Mouse (Mus musculus): ENCODE results near the gene P4ha2.

Gene P4ha2

DNA sequence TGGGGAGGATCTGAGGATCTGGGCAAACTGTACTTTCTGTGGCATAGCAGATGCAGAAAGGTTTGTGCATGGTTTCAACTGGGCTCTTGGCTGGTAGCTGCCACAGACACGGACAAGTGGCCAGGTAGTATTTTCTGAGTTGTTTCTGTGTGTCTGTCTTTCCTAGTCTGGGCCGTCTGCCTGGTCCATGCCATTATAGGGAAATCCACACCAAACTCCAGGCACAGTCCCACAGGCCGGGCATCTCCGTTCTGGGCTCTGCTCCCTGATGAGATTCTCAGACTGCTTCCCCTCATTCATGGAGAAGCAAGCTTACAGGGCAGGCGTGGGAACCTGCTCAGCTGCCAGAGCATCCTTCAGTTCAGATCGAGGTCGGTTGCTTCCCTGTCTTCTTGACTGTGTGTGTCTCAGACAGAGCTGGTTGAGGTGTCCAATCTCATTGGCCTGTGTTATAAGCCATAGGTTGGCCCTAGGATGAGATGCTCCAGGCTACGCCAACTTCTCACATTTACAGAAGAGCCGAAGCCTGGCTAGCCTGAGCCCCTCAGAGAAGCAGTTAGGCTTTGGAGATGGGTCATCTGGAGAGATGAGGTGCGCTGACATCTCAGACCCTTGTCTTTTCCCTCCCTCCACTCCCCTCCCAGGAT lies at the start of gene P4ha2:
P4ha2 (plus strand) TSS at position 51 of the 647 bp plus-strand sequence.
- no peak for DNase-seq

DNA sequence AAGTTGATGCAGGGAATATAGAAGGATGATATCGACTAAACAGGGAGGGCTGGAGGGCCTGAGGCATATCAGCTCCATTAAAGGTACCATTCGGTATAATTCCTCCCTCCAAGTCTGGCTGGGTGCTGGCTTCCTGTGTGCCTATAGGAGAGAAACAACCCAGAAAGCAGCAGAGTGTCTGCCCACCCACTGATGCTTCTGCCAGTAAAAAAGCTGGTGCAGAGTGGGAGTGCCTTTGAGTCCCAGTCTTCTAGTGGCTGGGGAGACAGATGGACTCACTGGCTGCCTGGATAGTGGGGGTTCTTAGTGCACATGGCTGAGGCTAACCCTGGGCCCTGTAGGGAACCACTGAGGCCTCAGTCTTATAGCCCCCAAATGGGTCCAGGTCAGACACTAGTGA lies 49.7 kb upstream of the P4ha2 start:
- no peak for DNase-seq

DNA sequence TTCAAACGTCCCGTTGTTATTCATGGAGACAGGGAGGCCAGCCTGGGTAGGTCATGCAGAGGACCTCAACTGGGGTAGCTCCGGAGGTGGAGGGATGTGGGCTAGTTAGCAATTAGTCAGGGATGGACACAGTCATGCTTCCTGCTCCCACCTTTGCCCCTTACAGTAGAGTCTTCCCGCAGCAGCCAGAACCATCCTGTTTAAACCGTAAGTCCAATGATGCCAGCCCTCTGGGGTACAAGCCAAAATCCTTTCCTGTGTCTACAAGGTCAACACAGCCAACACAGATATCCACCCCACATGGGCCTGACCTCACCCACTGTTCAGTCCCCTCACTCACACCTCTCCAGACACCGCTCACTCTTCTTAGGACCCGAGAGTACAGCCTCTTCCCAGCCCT lies 48.7 kb upstream of the P4ha2 start:
- DNase-seq = no peak

DNA sequence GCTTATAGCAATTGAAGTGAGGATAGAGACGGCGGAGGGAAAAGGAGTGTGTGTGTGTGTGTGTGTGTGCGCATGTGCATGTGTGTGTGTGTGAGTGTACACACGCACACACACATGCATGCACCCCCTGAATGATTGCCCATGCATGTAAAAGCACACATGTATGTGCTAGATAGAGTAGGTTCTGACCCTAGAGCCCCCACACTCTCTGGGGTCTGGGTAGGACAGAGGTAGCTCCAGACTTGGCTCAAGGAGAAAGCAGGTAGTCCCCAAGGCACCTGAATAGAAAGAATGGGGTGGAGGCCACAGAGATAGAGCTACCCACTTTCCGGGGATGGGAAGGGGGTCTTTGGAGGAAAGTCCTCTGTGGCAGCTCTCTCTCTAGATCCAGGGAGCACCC lies 47.8 kb upstream of the P4ha2 start:
- DNase-seq = no peak

DNA sequence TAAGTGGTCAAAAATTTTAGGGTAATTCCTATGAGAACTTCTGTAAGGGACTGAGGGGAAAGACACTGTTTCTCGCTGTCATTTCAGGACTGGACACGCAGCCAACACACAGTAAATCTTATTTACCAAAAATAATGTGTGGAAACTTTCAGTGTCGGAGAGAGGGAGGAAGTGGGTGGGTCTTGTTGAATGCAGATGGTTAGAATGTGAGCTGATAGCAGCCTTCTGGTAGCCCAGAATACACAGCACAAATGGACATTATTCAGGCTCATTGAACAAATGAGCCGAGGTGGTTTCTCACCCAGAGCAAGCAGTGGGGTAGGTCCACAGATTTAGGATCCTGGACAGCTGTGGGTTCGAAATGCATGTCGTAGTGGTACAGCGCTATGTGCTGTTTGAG lies 46.8 kb upstream of the P4ha2 start:
- DNase-seq = no peak

DNA sequence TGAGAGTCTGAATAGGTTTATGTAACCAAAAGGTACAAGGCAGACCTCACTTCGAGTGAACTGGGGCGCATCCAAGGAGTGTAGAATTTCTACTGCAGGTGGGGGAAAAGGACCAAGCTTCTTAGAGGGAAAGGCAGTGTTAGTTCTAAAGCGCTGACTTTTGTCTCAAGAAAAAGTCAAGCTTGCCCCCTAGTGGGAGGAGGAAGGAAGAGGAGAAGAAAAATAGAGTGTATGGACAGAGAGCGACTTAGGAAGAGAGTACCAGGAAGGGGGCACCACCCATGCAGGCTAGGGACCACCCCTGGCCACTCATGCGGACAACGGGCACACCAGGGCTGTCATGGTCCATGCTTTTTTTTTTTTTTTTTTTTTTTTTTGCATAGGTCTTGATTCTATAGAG lies 45.6 kb upstream of the P4ha2 start:
- DNase-seq = peak; percentile 34 to 68

DNA sequence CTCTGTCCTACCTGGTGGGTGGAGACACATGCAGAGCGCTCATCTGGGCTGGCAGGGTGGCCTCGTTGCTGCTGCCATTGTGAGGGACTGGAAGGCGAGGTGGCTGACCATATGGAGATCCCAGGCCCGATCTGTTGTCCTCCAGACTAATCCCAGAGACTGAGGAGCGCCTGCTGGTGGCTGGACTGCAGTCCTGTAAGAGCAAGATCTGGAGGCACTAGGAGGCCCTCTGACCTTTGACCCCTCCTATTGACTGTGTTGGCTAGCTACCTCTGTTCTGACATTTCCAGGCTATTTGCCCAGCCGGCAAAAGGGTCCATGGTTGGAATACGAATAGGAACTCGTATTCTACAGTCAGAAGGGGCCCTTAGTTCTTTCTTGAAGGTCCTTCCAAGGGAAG lies 43.8 kb upstream of the P4ha2 start:
- DNase-seq = peak; percentile 28 to 41

DNA sequence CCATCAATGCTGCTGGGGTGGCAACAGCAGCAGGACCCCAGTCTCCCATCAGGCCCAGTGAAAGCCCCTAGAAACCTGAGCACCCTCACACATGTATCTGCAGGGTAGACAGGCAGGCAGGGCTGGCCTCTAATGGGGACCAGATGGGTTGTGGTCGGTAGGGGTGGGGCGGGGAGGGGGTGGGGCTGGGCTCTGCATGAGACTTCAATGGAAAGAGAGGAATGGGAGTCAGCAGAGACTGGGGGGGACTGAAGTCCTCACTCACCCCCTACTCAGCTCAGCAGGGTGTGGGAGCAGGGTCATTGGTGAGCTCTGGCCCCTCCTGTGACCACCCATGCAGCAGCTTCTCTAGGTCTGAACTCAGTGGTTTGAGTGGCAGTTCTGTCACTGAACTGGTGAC lies 42.5 kb upstream of the P4ha2 start:
- no peak for DNase-seq

DNA sequence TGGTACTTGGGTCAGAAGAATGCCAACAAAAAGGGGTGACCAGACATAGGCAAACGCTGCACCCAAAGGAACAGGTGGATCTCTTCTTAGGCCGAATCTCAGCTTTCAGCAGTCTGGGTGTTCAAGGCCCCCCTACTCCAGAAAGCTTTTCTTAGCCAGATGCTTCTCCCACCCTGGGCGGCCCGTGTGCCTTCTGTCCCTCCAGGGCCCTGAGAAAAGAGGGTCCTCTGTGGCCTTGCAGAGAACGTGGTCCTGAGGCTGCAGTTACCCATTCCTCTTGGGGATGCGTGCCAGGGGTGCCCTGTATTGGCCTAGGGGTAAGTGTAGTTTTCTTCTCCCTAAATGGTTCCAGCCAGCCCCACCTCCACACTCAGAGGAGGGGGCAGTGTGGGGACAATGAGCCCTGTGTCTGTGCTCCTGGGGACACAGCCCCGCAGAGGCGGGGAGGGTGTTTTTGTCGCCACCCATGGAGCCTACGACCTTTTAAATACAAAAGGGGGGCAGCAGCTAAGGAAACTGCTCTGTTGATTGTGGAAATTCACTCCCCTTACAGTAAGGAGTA lies 41.8 kb upstream of the P4ha2 start:
- DNase-seq = no peak

DNA sequence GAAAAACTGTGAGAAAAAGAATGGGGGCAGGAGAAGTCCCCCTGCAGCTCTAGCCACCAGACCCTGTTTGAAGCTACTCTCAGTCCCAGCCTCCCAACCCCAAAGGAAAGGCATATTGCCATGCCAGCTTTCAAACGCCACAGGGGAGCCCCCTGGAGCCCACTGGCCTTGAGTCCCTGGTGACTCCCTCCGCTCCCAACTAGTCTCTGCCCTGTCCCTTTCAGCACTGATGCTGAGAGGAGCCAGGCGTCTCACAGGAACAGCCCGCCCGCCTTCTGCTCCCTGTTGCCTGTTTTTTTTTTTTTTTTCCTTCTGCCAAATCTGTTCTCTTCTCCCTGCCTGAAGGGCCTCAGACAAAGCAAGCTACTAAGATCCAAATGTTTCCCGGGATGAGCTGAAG lies 41.3 kb upstream of the P4ha2 start:
- DNase-seq = peak; percentile 54 to 61

DNA sequence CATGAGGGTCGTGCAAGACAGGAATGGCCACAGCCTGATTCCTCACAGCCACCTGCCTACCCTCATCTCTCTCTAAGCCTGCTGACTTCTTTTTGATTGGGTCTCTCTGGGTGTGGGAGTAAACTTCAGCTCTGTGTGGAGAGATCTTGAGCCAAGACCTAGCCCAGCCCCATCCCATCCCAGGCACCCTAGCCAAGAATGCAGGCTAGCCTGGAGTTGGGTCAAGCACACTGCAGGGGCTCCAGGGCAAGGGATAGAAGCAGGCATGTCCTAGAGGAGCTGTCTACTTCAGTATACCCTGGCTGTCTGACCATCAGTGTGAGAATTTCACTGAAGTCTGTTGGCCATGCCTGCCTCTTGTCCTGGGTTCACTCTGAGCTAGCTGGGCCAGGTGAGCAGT lies 40.4 kb upstream of the P4ha2 start:
- DNase-seq = no peak

DNA sequence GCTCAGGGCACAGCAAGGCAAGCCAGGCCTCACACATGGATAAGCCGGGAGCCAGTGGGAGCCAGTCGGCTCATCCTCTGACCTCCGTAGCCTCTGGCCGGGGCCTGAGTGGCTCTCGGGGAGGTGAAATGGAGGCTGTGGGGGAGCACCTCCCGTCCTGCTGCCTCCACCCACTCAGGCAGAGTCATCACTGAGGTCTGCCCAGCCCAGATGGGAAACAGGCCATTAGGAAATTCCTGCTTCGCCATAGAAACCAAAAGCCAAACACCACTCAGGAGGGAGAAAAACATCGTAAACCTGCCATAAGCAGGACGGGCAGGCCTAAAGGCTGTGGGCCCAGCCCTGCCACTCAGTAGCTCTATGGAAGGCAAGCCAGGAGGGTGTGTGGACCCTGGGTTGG lies 39.6 kb upstream of the P4ha2 start:
- no peak for DNase-seq

DNA sequence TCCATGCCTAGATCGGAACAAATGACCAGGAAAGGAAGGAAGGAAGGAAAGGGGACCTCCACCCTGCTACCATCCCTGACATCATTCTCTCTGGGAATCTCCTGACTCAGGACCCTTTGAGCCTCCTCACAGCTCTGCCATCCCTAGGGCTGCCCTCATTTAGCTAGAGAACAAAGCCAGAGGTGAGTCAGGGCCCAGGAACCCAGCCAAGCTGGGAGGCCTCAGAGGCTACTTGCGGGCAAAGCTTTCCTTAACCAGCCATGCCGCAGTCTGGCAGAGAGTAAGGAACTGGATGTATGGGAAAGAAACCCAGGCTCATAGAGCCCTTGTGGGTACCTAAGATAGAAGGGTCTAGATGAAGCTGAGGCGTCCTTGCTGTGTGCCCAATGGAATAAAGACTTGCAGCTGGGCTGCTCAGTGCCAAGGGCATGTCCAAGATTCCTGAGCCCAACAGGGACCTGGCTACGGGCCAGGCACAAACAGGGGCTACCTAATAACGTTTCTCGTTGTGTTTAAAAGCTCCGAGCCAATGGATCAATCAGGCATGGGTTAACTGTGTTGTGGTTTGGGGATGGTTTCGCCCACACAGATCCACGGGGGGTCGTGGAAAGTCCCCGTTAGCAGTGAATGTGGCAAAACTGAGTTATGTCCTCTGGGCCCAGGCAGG lies 37.7 kb upstream of the P4ha2 start:
- peak; percentile 47 to 52 for DNase-seq

DNA sequence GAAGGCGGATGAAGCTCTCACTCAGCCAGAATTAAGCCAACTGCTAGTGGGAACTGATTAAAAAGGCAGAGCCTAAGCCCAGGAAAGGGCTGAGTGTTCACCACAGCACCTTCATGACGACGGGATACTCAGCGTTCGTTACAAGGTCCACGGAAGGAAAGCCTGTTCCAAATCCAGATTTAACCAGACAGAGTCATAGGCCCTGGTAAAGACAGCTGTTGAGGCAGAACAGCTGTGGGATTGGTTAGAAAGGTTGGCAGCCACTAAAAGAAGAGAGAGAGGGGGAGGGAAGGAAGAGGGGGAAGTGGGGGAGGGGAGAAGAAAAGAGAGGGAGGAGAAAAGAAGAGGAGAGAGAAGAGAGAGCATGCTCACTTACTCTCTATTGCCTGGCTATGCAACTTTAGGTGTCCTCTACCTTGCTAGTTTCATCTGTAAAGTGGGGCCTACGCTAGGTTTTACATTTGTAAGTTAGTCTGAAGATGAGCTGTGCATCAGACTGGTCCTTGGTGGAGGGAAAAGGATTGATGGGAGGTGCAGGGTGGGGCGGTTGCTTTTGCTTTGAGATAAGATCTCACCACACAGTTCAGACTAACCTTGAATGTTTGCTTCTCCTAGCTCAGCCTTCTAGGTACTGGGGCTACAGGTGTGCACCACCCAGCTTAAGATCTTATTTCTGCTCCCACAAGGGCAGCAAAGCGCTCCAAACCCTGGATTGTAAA lies 37.0 kb upstream of the P4ha2 start:
- no peak for DNase-seq

DNA sequence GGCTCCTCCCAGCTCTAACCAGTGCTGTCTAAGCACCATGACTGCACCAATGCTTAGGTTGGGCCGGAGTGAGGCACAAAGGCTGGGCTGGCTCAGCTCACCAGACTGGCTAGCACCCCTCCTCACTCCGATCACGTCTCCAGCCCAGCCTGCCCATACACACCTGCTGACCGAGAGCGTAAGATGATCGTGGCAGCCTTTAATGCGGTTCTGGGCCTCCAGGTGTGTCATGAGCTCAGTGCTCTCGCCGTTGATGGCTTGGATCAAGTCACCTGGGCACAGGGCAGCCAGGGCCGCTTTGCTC lies 36.5 kb upstream of the P4ha2 start:
- no peak for DNase-seq

DNA sequence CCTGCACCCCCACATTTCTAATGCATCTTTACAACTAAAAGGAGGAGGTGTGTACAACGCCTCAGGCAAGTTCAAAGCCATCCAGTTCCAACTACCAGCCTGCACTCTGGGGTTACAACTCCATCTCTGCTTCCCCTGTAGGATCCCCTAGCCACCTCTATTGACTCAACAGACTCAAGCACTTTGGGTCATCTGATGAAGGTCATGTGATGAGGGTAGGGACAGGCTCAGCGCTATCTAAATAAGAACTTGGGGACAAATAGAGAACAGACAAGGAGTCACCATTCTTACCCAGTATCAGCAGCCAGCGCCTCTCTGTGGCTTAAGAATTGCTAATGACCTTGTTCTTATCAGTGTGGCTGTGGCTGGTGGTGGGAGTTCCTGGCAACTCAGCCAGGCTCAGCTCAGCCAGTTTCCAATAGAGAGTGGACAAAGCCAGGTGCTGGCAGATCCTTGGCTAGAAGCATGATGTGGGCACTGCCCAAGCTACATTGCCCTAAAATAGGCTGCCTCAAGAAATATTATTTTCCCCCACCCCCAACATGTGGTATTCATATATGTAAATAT lies 35.4 kb upstream of the P4ha2 start:
- DNase-seq = no peak

DNA sequence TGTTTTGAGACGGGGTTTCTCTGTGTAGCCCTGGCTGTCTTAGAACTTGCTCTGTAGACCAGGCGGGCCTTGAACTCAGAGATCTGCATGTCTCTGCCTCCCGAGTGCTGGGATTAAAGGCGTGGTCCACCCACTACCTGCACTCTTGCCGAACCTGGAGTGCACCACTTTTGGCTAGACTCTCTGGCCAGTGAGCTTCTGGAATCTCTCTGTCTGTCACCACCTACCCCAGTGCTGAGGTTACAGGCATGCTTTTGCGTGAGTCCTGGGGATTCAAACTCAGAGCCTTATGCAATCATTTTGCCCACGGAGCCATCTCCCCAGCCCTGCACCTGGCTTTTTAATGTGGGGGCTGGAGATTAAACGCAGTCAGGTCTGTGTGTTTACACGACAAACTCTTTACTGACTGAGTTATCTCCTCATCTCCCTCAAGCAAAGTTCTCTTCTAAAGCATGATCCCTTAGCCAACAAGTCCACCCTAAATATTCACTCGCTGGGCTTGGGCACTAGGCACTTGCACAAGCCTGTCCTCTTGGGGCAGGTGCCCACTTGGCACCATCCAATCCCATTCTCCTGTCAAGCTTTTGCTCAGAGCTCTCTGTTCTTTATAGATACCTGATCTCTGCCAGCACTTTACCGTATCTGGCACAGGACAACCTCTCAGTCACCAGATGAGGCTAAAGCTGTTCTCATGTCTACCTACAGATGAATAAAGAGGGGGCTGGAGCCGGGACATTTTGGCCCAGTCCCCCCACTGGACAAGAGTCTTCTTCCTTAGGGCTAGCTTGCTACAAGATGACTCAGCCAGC lies 34.6 kb upstream of the P4ha2 start:
- no peak for DNase-seq

DNA sequence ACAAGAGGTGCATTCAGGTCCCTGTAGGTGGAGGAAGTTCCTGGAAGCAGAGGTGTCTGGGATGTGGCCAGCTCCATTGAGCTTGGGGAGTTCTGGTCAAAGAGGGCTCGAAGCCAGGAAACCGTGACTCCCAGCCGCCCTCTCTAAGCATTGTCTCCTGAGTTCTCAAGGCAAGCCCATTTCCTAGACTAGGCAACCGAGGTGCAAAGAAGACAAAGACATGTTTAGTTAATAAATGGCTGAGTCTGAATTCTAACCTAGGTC lies 34.0 kb upstream of the P4ha2 start:
- no peak for DNase-seq

DNA sequence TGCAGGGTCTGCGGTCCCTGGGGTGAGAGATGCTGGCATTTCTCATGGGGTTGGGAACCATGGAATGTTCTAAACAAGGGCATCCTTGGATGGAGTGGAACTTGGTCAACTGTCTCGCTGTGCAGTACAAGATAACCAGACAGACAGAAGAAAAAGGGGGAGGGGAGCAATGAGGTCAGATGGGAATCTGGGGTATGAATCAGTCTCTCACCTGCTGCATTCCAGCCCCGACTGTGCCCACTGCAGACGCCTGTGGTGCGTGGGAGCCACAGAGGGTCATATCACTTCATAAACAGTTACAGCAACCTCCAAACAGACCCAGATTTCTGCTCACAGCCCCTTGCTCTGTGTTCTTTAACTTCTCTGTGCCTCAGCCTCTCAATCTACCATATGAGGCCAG lies 33.5 kb upstream of the P4ha2 start:
- DNase-seq = no peak

DNA sequence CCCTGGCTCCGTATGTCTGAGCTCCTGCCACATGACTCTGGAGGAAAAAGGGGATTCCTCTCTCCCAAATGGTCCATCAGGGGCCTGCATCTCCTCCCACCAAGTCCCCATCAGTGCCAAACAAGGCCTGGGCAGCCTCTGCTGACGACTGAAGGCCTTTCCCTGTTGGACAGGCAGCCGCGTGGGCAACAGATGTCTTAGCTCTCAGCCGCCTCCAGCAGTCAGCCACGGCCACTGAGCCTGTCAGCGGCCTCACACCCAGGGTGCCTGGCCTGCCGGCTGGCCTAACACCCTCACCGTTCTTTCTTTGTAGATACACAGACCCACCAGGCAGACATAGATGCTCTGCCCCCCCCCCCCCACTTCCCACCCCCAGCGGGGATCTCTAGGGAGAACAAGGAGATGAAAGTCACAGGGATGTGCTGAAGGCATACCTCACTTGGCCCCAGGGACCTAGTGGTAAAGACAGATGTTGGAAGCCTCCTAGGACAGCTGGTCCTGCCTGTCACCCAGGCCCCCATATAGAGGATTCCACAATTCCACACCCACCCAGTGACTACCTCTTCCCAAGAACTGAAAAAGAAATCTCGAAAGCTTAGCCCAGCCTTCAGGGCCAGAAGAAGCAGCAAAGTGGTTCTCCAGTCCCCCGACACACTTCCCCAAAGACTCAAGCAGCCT lies 32.4 kb upstream of the P4ha2 start:
- no peak for DNase-seq

DNA sequence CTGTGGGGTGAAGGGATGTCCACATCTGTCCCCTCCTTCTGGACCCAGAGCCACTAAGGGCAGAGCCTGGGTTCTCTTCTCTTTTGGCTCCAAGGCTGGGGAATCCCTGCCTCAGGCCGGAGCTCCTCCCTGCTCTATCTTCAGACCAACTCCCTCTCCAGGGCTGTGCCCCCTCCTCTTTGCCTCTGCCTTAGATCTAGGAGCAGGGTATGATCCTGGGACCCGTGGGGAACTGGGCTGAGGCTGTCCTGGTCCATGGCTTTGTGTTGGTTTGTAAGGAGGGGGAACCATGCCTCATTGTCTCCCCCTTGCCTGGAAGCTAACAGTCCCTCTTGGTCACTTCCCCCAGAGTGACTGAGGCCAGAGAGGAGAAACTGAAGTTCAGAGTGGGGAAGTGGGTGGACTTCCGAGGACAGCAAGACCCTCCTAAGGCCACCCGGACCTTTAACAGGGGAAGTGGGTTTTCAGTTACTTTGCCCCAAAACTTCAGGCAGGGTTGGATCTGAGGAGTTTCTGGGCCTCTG lies 31.8 kb upstream of the P4ha2 start:
- no peak for DNase-seq
